Mouse (Mus musculus): Measurements from ENCODE around the gene Txndc9. TPM values are rescaled to one million over a fixed set of nuclear protein-coding genes. Genes with fewer than 3 reads are reported as not detected.

The Txndc9 gene
- total RNA-seq, 1 experiment from 2014 or later = 42.2 TPM

Other genes with a start within 250 kb of the Txndc9 start
- gene Tsga10, start 131.5 kb downstream of the Txndc9 start, total RNA-seq (2017) = 9.2 and 12.1 TPM in 2 replicates
- 1.9 and 4.7 TPM in 2 replicates for gene Lipt1, start 126.2 kb downstream of the Txndc9 start, total RNA-seq (2017)
- 33.9 and 39.4 TPM in 2 replicates for gene Mitd1, start 107.5 kb downstream of the Txndc9 start, total RNA-seq (2017)
- 142 and 208 TPM in 2 replicates for gene Mrpl30, start 107.4 kb downstream of the Txndc9 start, total RNA-seq (2017)
- not detected in 2 replicates for gene Lyg2, start 81.4 kb downstream of the Txndc9 start, total RNA-seq (2017)
- gene Lyg1, start 40.1 kb downstream of the Txndc9 start, total RNA-seq (2017) = not detected in 2 replicates
- gene Eif5b, start 117 bp upstream of the Txndc9 start, total RNA-seq (2017) = 36.4 and 37.5 TPM in 2 replicates
- 55.2 and 65.0 TPM in 2 replicates for gene Rev1, start 131.9 kb upstream of the Txndc9 start, total RNA-seq (2017)

All from hematopoietic stem cell, adult 5-6 weeks (primary cell).